Mouse (Mus musculus): ENCODE results near the gene Rpl27. TPM values are rescaled to one million over a fixed set of nuclear protein-coding genes. Genes with fewer than 3 reads are reported as not detected.
"Not testable (repeated sequence)": the region's sequence is repeated elsewhere in the genome, so short reads cannot be mapped to it uniquely, and the experiment has no call there.

Gene Rpl27
- total RNA-seq (2021), result 10 to 100 TPM; 66.9 to 67.8 TPM
- long read RNA-seq, transcript Rpl27-202 (4 exons, 732 nt), result minor isoform, 38 of 113 reads
- long read RNA-seq, transcript Rpl27-201 (5 exons, 614 nt), result major isoform, 68 of 113 reads
- long read RNA-seq, partial matches to known transcripts, result 3 of 113 reads
- long read RNA-seq, other reads (novel, unspliced or antisense), result 3 of 113 reads

- peak; percentile 96 to 97 for DNase-seq (ENCODE audit: low spot score in 2 of 2)
Observed at GRCm38 (mm10) chr11:101442127-101442693, at the start of gene Rpl27. Rpl27 (plus strand) TSS chr11:101442298.

- peak; percentile 87 for DNase-seq (ENCODE audit: low spot score in 2 of 2)
Observed at GRCm38 (mm10) chr11:101395110-101395509, 47.0 kb upstream of the Rpl27 start.

GRCm38 (mm10) chr11:101415306-101415705, 26.8 kb upstream of the Rpl27 start:
- no peak for DNase-seq (ENCODE audit: low spot score in 2 of 2)

- no peak for DNase-seq (ENCODE audit: low spot score in 2 of 2)
Observed at GRCm38 (mm10) chr11:101416433-101417100, 25.5 kb upstream of the Rpl27 start.

- DNase-seq (ENCODE audit: low spot score in 2 of 2), result peak; percentile 93
Observed at GRCm38 (mm10) chr11:101417101-101417855, 24.8 kb upstream of the Rpl27 start, which contains the start of gene Aarsd1. Aarsd1 (minus strand) TSS chr11:101417615.

GRCm38 (mm10) chr11:101418991-101419390, 23.1 kb upstream of the Rpl27 start:
- DNase-seq (ENCODE audit: low spot score in 2 of 2), result no peak

- no peak for DNase-seq (ENCODE audit: low spot score in 2 of 2)
Observed at GRCm38 (mm10) chr11:101419610-101420009, 22.5 kb upstream of the Rpl27 start.

- no peak for DNase-seq (ENCODE audit: low spot score in 2 of 2)
Observed at GRCm38 (mm10) chr11:101420148-101420547, 21.9 kb upstream of the Rpl27 start.

- DNase-seq (ENCODE audit: low spot score in 2 of 2), result no peak
Observed at GRCm38 (mm10) chr11:101424105-101424851, 17.8 kb upstream of the Rpl27 start, which contains the start of gene Gm27029. Gm27029 (minus strand) TSS chr11:101424796.

- DNase-seq (ENCODE audit: low spot score in 2 of 2), result peak; percentile 99
Observed at GRCm38 (mm10) chr11:101424925-101425813, 16.9 kb upstream of the Rpl27 start, which contains the start of the genes Rundc1 and Ptges3l. Rundc1 (plus strand) TSS chr11:101425085. Ptges3l (minus strand) TSS chr11:101425333.

- no peak for DNase-seq (ENCODE audit: low spot score in 2 of 2)
Observed at GRCm38 (mm10) chr11:101426165-101426564, 15.9 kb upstream of the Rpl27 start.

- no peak for DNase-seq (ENCODE audit: low spot score in 2 of 2)
Observed at GRCm38 (mm10) chr11:101431327-101431726, 10.8 kb upstream of the Rpl27 start.

- no peak for DNase-seq (ENCODE audit: low spot score in 2 of 2)
Observed at GRCm38 (mm10) chr11:101433396-101433795, 8.7 kb upstream of the Rpl27 start.

- DNase-seq (ENCODE audit: low spot score in 2 of 2), result no peak
Observed at GRCm38 (mm10) chr11:101435831-101436230, 6.3 kb upstream of the Rpl27 start.

GRCm38 (mm10) chr11:101436916-101437315, 5.2 kb upstream of the Rpl27 start:
- DNase-seq (ENCODE audit: low spot score in 2 of 2), result no peak

GRCm38 (mm10) chr11:101438006-101438405, 4.1 kb upstream of the Rpl27 start:
- not testable (repeated sequence) for DNase-seq (ENCODE audit: low spot score in 2 of 2)

- DNase-seq (ENCODE audit: low spot score in 2 of 2), result not testable (repeated sequence)
Observed at GRCm38 (mm10) chr11:101441450-101442126, 510 bp upstream of the Rpl27 start.

- DNase-seq (ENCODE audit: low spot score in 2 of 2), result no peak
Observed at GRCm38 (mm10) chr11:101442760-101443159, 662 bp downstream of the Rpl27 start.

GRCm38 (mm10) chr11:101446319-101446718, 4.2 kb downstream of the Rpl27 start:
- DNase-seq (ENCODE audit: low spot score in 2 of 2), result no peak

All from layer of hippocampus, postnatal 10 days (tissue).